ENCODE assay signal across 8 mouse cellular contexts in the genomic region with DNA sequence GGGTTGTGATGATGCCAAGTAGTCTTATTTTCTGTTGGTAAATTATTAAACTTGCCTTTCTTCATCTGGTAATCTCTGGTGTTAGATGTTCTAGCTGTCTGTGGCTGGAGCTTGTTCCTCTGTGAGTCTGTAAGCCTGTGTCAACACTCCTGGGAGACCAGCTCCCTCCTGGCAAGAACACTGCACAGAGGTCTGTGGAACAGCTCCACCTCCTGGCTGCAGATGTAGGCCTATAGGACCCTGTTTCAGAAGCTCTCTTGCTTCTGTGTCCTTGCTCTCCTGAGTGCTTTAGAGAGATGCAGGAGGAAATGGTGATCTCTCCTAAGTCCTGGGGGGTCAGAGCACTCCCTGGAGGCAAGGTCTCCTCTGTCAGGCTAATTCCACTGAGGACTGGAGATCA.
DNase-seq lines count a peak whose midpoint lies in the region; ATAC-seq lines count a peak whose summit lies in the region.

No protein-coding gene starts in this region.

- H3K9me3 ChIP-seq in kidney, embryonic 14.5 days (ENCODE audit: control insufficient read depth, low read length), result no peaks in the 10 kb centered on the region
- H3K9me3 ChIP-seq in kidney, embryonic 16.5 days (ENCODE audit: low read length), result no peaks in the 10 kb centered on the region
- H3K9me3 ChIP-seq in embryonic facial prominence, embryonic 10.5 days, result no peaks in the 10 kb centered on the region
- no peaks in the 10 kb centered on the region for H3K9me3 ChIP-seq in liver, embryonic 12.5 days (replicated peaks)

- DNase-seq in testis, postnatal 10 days (ENCODE audit: low spot score), result peak; percentile 46
- no peak for DNase-seq in testis, postnatal 14 days (ENCODE audit: low spot score)
- DNase-seq in embryonic facial prominence, embryonic 10.5 days (ENCODE audit: low spot score), result peak; percentile 21
- no peak for DNase-seq in gastrocnemius, postnatal 25 days
- no peak for DNase-seq in heart, adult 8-10 months (ENCODE audit: low spot score)

- no peaks in the 10 kb centered on the region for H3K27me3 ChIP-seq in kidney, embryonic 14.5 days (ENCODE audit: control insufficient read depth, insufficient read depth, low read length)
- no peaks in the 10 kb centered on the region for H3K27me3 ChIP-seq in kidney, embryonic 16.5 days (ENCODE audit: insufficient read depth, low read length)
- no peaks in the 10 kb centered on the region for H3K27me3 ChIP-seq in embryonic facial prominence, embryonic 10.5 days (replicated peaks; ENCODE audit: low read depth, poor library complexity, severe bottlenecking)
- no peaks in the 10 kb centered on the region for H3K27me3 ChIP-seq in liver, embryonic 12.5 days (replicated peaks)

- no peak overlapping the region for H3K9ac ChIP-seq in kidney, embryonic 14.5 days (ENCODE audit: low read depth, low read length)
- no peak overlapping the region for H3K9ac ChIP-seq in kidney, embryonic 16.5 days (replicated peaks; ENCODE audit: low read length)
- H3K9ac ChIP-seq in liver, embryonic 12.5 days, result no peak overlapping the region

- H3K4me2 ChIP-seq in kidney, embryonic 14.5 days (replicated peaks; ENCODE audit: low read depth, low read length), result no peak overlapping the region
- no peak overlapping the region for H3K4me2 ChIP-seq in kidney, embryonic 16.5 days (replicated peaks; ENCODE audit: low read depth, low read length)
- no peak overlapping the region for H3K4me2 ChIP-seq in liver, embryonic 12.5 days

- H3K27ac ChIP-seq in kidney, embryonic 14.5 days (ENCODE audit: low read depth, low read length), result no peak overlapping the region
- no peak overlapping the region for H3K27ac ChIP-seq in kidney, embryonic 16.5 days (ENCODE audit: low read length)
- no peak overlapping the region for H3K27ac ChIP-seq in embryonic facial prominence, embryonic 10.5 days (replicated peaks)
- no peak overlapping the region for H3K27ac ChIP-seq in liver, embryonic 12.5 days

- no peak overlapping the region for H3K4me3 ChIP-seq in kidney, embryonic 14.5 days (ENCODE audit: low read length)
- no peak overlapping the region for H3K4me3 ChIP-seq in kidney, embryonic 16.5 days (ENCODE audit: low read length)
- no peak overlapping the region for H3K4me3 ChIP-seq in embryonic facial prominence, embryonic 10.5 days
- no peak overlapping the region for H3K4me3 ChIP-seq in liver, embryonic 12.5 days

- peak; percentile 72; the same call in 1 of the 2 replicates for ATAC-seq in kidney, embryonic 14.5 days (ENCODE audit: low FRiP score, low TSS enrichment)
- ATAC-seq in kidney, embryonic 16.5 days (ENCODE audit: low FRiP score, low TSS enrichment), result no peak
- ATAC-seq in liver, embryonic 12.5 days, result no peak

- no peaks in the 10 kb centered on the region for H3K36me3 ChIP-seq in kidney, embryonic 14.5 days (ENCODE audit: control insufficient read depth, insufficient read depth, low read length)
- no peaks in the 10 kb centered on the region for H3K36me3 ChIP-seq in kidney, embryonic 16.5 days (ENCODE audit: insufficient read depth, low read length)
- no peaks in the 10 kb centered on the region for H3K36me3 ChIP-seq in embryonic facial prominence, embryonic 10.5 days (replicated peaks)
- H3K36me3 ChIP-seq in liver, embryonic 12.5 days, result no peaks in the 10 kb centered on the region

- H3K4me1 ChIP-seq in kidney, embryonic 14.5 days (ENCODE audit: control insufficient read depth, insufficient read depth, low read length), result no peaks in the 10 kb centered on the region
- H3K4me1 ChIP-seq in kidney, embryonic 16.5 days (ENCODE audit: insufficient read depth, low read length), result no peaks in the 10 kb centered on the region
- H3K4me1 ChIP-seq in embryonic facial prominence, embryonic 10.5 days, result no peaks in the 10 kb centered on the region
- H3K4me1 ChIP-seq in liver, embryonic 12.5 days, result no peaks in the 10 kb centered on the region

Comparison
In these comparisons a context has a peak if more than half of its experiments do, and no peak if none do; other contexts are left out.
1. DNase-seq: peak in testis, postnatal 10 days (single experiment) and embryonic facial prominence, embryonic 10.5 days (single experiment); none in testis, postnatal 14 days (single experiment), gastrocnemius, postnatal 25 days (single experiment) and heart, adult 8-10 months (single experiment).